Mouse (Mus musculus): ENCODE measurements around the gene Abcc3. TPM values are rescaled to one million over a fixed set of nuclear protein-coding genes. Genes with fewer than 3 reads are reported as not detected.
A peak's percentile ranks its signal among the peaks of the same experiment; 100 is the strongest.
"Not testable (repeated sequence)": the region's sequence is repeated elsewhere in the genome, so short reads cannot be mapped to it uniquely, and the experiment has no call there.

Gene Abcc3
- polyA plus RNA-seq, 1 experiment from 2014 or later = 0.77 TPM

DNA sequence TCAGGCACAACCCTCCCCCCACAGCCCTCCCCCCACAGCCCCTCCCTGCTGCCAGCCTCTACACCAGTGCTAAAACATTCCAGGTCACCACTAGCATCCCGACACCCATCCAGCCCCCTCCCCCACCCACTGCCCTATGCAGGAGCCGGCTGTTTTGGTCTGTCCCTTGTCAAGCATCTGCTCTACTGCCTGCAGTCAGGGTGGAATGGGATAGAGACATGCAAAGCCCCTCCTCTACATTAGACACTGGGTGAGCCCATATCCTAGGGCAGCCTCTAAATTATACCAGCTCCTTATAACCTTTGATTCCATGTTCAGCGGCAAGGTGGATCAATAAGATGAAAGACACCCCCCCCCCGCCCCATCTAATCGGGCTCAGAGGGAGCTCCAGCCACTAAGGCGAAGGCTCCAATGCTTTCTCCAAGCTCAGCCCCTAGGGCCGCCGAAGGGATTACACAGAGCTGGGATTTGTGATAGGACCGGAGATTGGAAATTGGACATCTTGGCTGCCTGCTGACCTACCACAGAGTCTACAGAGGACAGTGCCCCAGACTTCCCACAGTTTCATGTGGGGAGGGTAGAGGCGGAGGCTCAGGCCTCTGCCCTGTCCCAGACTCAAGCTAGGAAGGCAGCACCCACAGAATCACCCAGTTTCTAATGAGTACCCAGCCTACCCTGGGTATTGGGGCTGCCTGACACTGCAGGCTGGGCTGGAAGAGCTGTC is 26.4 kb upstream of the Abcc3 start:
- WGBS = 72% methylated on average over 10 of the region's 10 CpGs
- no peaks in the 10 kb centered on the region for H3K9me3 ChIP-seq
- H3K27ac ChIP-seq = no peak overlapping the region
- peaks cover 56% of the 10 kb centered on the region for H3K4me1 ChIP-seq (replicated peaks)
- no peak overlapping the region for H3K9ac ChIP-seq
- no peak overlapping the region for H3K4me3 ChIP-seq
- ATAC-seq (ENCODE audit: low FRiP score) = no peak
- H3K4me2 ChIP-seq = no peak overlapping the region
- H3K27me3 ChIP-seq = peaks cover 21% of the 10 kb centered on the region
- peaks cover 55% of the 10 kb centered on the region for H3K36me3 ChIP-seq

DNA sequence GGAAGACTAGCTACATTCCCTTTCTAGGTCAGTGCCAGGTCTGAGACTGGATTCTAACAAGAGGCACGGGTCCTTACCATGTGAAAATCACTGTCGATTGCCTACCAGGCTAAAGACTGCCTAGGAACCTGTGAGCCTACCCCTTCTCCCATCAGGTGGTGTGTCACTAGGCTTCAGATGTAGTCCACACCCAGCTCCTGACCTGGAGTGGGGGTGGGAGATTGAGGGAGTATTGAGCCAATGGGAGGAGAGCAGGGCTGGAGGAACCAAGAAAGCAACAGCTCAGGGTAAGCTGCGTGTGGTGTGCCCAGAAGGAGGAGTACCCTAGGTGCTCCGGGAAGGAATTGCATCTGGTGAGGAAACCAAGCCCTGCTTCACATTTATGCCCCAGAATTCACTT is 21.2 kb upstream of the Abcc3 start:
- WGBS = 43% methylated on average over 4 of the region's 4 CpGs
- Histone ChIP-seq H3K9ac (peak overlapping the region; percentile 35; the same call in 1 of the 2 replicates), H3K4me1 (replicated peaks) (peaks cover 62% of the 10 kb centered on the region), H3K4me2 (no peak overlapping the region), H3K27ac (peak overlapping the region; percentile 84), H3K4me3 (no peak overlapping the region), H3K9me3 (no peaks in the 10 kb centered on the region), H3K36me3 (peaks cover 72% of the 10 kb centered on the region), H3K27me3 (peaks cover 24% of the 10 kb centered on the region)
- ATAC-seq (ENCODE audit: low FRiP score) = peak; percentile 8; the same call in 1 of the 2 replicates

DNA sequence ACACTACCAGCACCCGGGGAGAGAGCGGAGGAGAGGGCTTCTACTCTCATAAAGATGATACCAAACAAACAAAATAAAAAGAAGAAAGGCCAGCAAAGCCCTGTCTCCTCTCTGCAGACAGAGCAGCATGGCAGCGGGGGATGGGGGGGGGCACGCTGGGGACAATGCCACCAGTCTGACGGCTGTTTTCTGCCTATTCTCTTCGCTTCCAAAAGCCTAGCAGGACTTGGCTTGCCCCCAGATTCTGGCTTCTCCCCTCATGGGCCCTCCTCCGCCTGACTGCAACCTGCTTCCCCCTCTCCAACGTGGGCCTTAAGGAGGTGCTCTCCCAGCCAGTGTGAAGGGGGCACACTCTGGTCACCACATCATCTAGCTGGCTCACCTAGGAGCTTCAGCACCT is 20.7 kb upstream of the Abcc3 start:
- peak overlapping the region; percentile 84 for H3K27ac ChIP-seq

DNA sequence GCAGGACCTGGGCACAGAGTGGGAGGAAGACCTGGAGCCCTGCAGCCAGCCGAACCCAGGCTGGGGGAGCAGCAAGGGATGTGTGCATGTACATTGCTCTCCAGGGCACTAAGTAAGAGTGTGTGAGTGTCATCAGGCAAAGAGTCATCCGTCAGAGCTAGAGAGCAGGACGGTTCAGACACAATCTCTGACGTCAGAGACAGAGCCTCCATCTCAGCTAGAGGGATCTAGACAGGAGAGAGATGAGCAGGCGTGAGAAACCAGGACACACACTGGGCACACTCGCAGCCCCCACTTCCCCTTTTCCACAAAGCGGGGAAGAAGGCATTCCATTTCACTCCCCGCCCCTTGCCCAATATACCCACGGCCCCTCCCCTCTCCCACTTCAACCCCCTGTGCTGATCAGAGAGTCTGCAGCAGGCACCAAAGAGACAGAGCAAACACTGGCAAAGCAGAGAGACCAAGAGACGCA is 20.2 kb upstream of the Abcc3 start:
- WGBS = 18% methylated on average over 10 of the region's 10 CpGs
- Histone ChIP-seq H3K4me3 (no peak overlapping the region), H3K36me3 (peaks cover 67% of the 10 kb centered on the region), H3K4me2 (peak overlapping the region; percentile 36), H3K4me1 (replicated peaks) (peaks cover 69% of the 10 kb centered on the region), H3K9ac (peak overlapping the region; percentile 35), H3K9me3 (no peaks in the 10 kb centered on the region), H3K27ac (peak overlapping the region; percentile 84), H3K27me3 (peaks cover 24% of the 10 kb centered on the region)
- ATAC-seq (ENCODE audit: low FRiP score) = peak; percentile 52

More for the DNA sequence above, 20.7 kb upstream of the Abcc3 start:
- Histone ChIP-seq H3K9ac (peak overlapping the region; percentile 35; the same call in 1 of the 2 replicates), H3K27me3 (peaks cover 24% of the 10 kb centered on the region), H3K9me3 (no peaks in the 10 kb centered on the region), H3K4me3 (no peak overlapping the region), H3K4me1 (replicated peaks) (peaks cover 65% of the 10 kb centered on the region), H3K36me3 (peaks cover 72% of the 10 kb centered on the region), H3K4me2 (peak overlapping the region; percentile 36)
- 19% methylated on average over 8 of the region's 8 CpGs for WGBS
- ATAC-seq (ENCODE audit: low FRiP score) = peak; percentile 49

DNA sequence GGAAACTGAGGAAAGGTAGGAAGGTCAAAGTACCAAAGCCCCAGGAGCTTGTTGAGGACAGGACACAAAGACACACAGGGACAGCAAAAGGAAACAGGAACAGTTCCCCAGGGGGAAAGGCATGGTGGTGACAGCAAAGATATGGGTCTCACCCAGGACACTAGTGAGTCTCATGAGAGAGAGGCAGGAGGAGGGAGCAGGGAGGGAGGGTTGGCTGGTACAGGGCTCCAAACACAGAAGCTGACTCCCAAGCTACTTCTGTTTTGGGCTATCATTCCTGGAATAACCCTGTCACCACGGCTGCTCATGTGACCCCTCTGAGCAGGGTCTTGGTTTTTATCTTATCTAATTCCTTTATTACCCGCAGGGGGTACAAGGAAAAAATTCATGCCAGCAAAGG is 19.8 kb upstream of the Abcc3 start:
- H3K27ac ChIP-seq = peak overlapping the region; percentile 84
- H3K9ac ChIP-seq = no peak overlapping the region

DNA sequence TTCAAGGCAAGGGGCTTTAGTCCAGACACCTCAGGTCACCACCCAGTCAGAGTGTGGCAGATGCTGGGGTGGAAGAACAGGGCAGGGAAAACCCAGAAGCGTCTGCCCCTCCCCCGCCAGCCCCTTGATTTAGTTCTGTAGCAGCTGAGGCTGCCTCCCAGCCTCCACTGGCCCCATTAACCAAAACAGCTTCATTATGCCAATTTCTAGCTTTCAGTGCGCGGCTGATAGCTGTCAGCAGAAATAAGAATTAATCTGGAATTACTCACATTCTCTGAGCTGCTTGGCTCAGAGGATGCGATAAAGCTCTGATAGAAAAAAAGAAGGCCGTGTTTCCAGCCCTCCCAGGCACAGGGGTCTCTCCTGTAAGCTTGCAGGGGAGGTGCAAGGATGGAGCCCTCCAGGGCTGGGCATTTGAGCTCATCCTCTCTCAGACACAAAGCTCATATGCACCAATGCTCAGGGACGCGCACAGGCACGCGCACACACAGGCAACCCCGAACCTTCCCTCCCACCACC is 15.1 kb upstream of the Abcc3 start:
- Histone ChIP-seq H3K27me3 (0 out of 2 replicates have a peak, but pooled peaks cover 2% of the 10 kb centered on the region), H3K27ac (peak overlapping the region; percentile 94), H3K9me3 (no peaks in the 10 kb centered on the region), H3K36me3 (peaks cover 31% of the 10 kb centered on the region), H3K4me3 (no peak overlapping the region), H3K4me1 (replicated peaks) (peaks cover 75% of the 10 kb centered on the region), H3K4me2 (no peak overlapping the region), H3K9ac (peak overlapping the region; percentile 43; the same call in 1 of the 2 replicates)
- WGBS = 18% methylated on average over 11 of the region's 11 CpGs
- ATAC-seq (ENCODE audit: low FRiP score) = peak; percentile 69

More for the DNA sequence above, 19.8 kb upstream of the Abcc3 start:
- Histone ChIP-seq H3K4me2 (no peak overlapping the region), H3K27me3 (peaks cover 24% of the 10 kb centered on the region), H3K36me3 (peaks cover 63% of the 10 kb centered on the region), H3K9me3 (no peaks in the 10 kb centered on the region), H3K4me1 (replicated peaks) (peaks cover 73% of the 10 kb centered on the region), H3K4me3 (no peak overlapping the region)
- 61% methylated on average over 2 of the region's 2 CpGs for WGBS
- ATAC-seq (ENCODE audit: low FRiP score) = no peak

DNA sequence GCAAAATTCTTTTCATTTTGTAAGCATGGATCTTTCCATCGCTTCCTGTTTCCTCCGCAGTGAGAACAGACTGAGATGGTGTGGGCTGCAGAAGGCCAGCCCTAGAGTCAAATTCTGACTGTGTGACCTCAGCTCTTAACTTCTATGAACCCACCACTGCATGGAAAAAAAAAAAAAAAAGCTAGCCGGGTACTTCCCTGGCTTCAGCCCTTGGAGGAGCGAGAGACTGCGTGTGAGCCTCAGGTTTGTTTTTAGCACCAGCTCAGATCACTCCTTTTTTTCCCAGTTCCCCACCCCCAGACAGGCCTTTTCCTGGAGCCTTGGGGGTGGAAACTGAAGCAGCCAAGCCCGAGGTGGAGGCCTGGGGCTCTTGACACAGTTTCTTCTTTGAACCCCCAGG is 12.6 kb upstream of the Abcc3 start:
- peaks cover 17% of the 10 kb centered on the region for H3K36me3 ChIP-seq
- H3K27ac ChIP-seq = no peak overlapping the region
- no peaks in the 10 kb centered on the region for H3K9me3 ChIP-seq
- peaks cover 59% of the 10 kb centered on the region for H3K4me1 ChIP-seq (replicated peaks)
- no peak for ATAC-seq (ENCODE audit: low FRiP score)
- H3K4me3 ChIP-seq = no peak overlapping the region
- H3K4me2 ChIP-seq = no peak overlapping the region
- H3K27me3 ChIP-seq = no peaks in the 10 kb centered on the region
- no peak overlapping the region for H3K9ac ChIP-seq
- 55% methylated on average over 6 of the region's 6 CpGs for WGBS

DNA sequence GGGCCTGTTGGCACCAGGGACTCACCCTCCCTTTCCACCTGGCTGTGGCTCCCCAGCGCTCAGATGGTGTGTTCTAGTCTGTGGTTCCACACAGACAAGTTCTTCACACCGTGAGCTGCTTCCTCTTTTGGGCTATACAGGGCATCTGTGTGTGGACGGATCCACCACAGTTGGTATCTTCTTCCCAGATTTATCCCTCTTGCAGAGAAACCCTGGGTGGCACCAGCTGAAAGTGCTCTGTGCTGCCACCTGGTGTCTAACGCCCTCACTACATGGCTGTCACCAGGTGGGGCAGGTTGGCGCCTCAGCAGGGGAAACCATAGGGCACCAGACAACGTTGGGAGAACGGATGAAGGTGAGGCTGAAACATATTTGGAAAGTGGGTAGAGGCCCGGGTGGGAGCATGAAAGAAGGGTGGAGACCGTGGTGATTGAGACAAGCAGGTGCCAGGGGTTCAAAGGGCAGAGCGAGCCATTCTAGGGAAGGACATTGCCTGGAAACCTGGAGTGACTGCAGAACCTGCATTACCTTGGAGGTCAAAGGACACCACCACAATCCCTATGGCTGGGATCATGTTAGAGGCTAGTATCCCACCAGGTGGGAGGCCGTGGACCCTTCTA is 12.0 kb upstream of the Abcc3 start:
- Histone ChIP-seq H3K36me3 (peaks cover 12% of the 10 kb centered on the region), H3K9ac (0 out of 2 replicates have a peak overlapping the region, but pooled peaks have one; percentile 13), H3K4me2 (no peak overlapping the region), H3K4me1 (replicated peaks) (peaks cover 54% of the 10 kb centered on the region), H3K27me3 (no peaks in the 10 kb centered on the region), H3K4me3 (no peak overlapping the region), H3K9me3 (no peaks in the 10 kb centered on the region), H3K27ac (no peak overlapping the region)
- no peak for ATAC-seq (ENCODE audit: low FRiP score)
- 26% methylated on average over 11 of the region's 11 CpGs for WGBS

DNA sequence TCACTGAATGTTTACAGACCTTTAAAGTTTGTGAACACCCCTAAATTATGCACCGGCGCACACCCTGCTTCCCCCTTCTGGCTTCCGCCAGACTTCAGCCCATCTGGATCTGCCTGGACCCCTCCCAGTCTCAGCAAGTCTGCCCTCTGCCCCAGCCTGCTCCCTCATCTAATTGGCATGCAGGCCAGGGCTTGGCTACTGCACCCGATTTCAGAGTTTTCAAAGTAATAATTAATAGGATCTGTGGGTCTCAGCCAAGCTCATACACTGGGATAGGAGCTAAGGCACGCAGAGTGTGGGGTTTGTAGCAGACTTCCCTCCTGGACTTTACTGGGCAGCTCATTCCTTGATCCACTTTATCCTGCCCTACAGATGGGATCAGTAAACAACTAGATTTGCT is 11.4 kb upstream of the Abcc3 start:
- H3K4me3 ChIP-seq = no peak overlapping the region
- 0 out of 2 replicates have a peak overlapping the region, but pooled peaks have one; percentile 13 for H3K9ac ChIP-seq
- H3K27ac ChIP-seq = no peak overlapping the region
- WGBS = 54% methylated on average over 5 of the region's 5 CpGs
- peaks cover 48% of the 10 kb centered on the region for H3K4me1 ChIP-seq (replicated peaks)
- no peaks in the 10 kb centered on the region for H3K27me3 ChIP-seq
- ATAC-seq (ENCODE audit: low FRiP score) = no peak
- H3K9me3 ChIP-seq = no peaks in the 10 kb centered on the region
- peaks cover 6% of the 10 kb centered on the region for H3K36me3 ChIP-seq
- H3K4me2 ChIP-seq = no peak overlapping the region

DNA sequence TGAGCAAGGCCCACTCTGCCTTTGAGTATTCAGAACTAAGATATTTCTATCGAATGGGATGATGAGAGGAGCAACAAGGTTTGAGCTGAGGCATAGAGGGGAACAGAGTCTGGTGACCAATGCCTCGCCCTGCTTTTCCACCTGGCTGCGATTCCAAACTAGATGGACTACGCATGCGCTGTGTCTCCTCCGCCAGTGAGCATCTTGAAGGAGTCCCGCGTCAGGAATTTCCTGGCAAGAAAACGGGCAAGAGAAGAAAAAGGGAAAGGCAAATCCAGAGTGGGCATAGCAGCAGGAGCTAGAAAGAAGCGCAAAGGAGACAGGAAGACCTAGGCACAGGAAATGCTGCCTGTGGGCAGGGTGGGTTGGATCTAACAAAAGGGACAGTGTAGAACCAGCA is 11.0 kb upstream of the Abcc3 start:
- no peak overlapping the region for H3K9ac ChIP-seq
- H3K27me3 ChIP-seq = no peaks in the 10 kb centered on the region
- H3K27ac ChIP-seq = no peak overlapping the region
- WGBS = 84% methylated on average over 10 of the region's 10 CpGs
- no peaks in the 10 kb centered on the region for H3K9me3 ChIP-seq
- H3K4me3 ChIP-seq = no peak overlapping the region
- H3K4me2 ChIP-seq = no peak overlapping the region
- peaks cover 2% of the 10 kb centered on the region; the same call in 1 of the 2 replicates for H3K36me3 ChIP-seq
- no peak for ATAC-seq (ENCODE audit: low FRiP score)
- H3K4me1 ChIP-seq (replicated peaks) = peaks cover 44% of the 10 kb centered on the region

DNA sequence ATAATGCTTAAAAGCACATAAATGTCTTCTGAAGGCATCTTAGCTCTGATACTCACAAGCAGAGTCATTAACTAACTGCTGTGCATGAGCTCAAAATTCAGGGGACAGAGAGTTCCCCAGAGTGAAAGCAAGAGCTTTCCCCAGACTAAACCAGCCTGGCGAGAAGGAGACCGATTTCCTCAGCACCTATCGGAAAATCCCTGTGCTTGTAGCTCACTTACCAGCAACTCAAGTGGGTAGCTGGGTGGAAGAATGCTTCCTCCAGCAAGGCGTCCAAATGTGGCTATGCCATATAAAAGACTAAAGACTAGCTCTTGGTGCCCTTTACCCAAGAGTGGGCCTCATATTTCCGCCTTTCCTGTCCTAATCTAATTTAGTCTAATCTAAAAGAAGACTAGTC is 9.9 kb upstream of the Abcc3 start:
- no peak overlapping the region for H3K9ac ChIP-seq
- no peak overlapping the region for H3K27ac ChIP-seq
- ATAC-seq (ENCODE audit: low FRiP score) = no peak
- no peaks in the 10 kb centered on the region for H3K36me3 ChIP-seq
- no peaks in the 10 kb centered on the region for H3K27me3 ChIP-seq
- 87% methylated on average over 5 of the region's 5 CpGs for WGBS
- H3K9me3 ChIP-seq = no peaks in the 10 kb centered on the region
- H3K4me3 ChIP-seq = no peak overlapping the region
- no peak overlapping the region for H3K4me2 ChIP-seq
- peaks cover 35% of the 10 kb centered on the region for H3K4me1 ChIP-seq (replicated peaks)

DNA sequence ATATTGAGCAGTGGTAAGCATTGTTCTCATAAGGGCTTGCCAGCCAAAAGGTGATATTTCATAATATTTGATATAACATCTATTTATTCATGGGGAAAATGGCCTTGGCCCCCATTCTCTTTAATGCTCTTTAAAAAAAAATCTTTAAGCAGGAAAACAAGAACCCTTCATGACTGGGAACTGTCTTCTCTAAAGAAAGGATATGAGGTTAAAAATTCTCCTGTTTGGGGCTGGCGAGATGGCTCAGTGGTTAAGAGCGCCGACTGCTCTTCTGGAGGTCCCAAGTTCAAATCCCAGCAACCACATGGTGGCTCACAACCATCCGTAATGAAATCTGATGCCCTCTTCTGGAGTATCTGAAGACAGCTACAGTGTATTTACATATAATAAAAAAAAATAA is 9.2 kb upstream of the Abcc3 start:
- WGBS = 89% methylated on average over 4 of the region's 4 CpGs
- not testable (repeated sequence) for H3K9ac ChIP-seq; H3K27me3 ChIP-seq; ATAC-seq (ENCODE audit: low FRiP score); H3K4me3 ChIP-seq; H3K4me2 ChIP-seq; H3K36me3 ChIP-seq; H3K27ac ChIP-seq; H3K9me3 ChIP-seq
- H3K4me1 ChIP-seq (replicated peaks) = peaks cover 28% of the 10 kb centered on the region

All from hindbrain, embryonic 13.5 days (tissue).